Mouse (Mus musculus) skeletal muscle tissue, adult 2 months (tissue): Measurements from ENCODE around the gene Sfxn5.

Experiments
- DNase-seq: peaks from one replicate; pipeline ENCODE4 v3.0.0-alpha.2; 2012; ENCODE audit warnings: low read depth, low spot score

The Sfxn5 gene

DNA sequence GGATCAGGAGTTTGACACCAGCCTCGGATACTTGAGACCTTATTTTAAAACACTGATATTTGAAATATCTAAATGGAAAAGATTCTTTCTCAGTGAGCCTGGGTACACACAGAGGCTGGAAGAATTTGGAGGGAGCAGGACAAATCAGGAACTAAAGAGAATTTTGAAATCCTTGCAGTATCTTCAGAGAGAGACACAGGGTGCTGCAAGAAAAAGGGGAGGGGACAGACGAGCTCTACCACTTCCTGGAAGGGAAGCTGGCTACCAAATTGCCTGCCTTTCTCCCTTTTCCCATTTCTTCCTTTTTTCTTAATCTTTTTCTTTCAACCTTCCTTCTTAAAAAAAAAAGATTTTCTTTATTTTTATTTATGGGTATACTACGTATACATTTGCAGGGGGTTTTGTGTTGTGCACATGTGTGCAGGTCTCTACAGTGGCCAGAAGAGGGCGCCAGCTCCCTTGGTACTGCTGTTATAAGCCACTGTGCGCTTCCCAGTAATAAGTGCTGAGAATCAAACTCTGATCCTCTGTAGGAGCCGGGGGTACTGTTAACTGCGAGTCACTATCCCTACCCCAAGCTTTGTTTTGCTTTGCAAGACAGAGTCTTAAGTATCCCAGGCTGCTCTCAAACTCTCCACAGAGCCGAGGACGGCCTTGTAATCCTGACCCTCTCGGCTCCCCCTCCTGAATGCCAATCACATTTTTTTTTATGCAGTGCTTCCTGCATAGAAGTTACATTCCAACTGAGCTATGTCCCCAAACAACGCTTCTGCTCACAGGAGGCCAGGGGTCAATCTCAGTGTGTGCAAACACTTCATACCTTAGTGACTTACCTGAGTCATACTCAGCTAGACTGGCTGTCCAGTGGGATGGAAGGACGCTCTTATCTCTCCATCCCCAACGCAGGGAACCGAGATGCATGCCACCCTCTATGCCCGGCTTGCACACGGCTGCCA lies 42.1 kb downstream of the Sfxn5 start:
- DNase-seq: no peak

DNA sequence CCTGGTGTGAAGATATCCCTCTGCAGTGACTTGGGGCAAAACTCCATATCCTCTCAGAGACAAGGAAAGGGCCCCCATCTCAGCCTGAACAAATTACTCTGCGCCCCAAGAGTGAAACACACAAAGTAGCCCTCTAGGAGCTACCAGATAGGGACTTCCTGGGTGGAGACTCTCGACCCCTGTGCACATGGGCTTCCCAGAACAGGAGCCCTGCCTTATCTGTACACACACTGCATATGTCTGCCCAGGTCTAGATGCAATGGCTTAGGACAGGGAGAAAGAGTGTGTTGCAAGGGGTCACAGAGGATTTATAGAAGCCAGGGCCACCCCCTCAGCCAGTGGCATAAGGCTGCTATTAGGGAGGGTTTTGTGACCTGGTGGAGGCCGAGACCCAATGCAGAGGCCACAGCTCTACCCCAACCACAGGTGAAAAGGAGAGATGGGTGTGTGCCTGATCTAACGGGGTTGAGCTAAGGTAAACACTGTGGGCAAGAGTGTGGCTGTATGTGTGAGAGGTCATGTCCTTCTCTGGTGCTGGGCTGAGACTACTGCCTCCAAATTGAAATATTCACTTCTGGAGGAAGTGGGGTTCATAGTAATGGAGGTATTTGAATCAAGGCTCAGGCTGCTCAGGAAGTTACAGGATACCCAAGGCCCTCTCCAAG lies 44.9 kb downstream of the Sfxn5 start:
- no peak for DNase-seq

DNA sequence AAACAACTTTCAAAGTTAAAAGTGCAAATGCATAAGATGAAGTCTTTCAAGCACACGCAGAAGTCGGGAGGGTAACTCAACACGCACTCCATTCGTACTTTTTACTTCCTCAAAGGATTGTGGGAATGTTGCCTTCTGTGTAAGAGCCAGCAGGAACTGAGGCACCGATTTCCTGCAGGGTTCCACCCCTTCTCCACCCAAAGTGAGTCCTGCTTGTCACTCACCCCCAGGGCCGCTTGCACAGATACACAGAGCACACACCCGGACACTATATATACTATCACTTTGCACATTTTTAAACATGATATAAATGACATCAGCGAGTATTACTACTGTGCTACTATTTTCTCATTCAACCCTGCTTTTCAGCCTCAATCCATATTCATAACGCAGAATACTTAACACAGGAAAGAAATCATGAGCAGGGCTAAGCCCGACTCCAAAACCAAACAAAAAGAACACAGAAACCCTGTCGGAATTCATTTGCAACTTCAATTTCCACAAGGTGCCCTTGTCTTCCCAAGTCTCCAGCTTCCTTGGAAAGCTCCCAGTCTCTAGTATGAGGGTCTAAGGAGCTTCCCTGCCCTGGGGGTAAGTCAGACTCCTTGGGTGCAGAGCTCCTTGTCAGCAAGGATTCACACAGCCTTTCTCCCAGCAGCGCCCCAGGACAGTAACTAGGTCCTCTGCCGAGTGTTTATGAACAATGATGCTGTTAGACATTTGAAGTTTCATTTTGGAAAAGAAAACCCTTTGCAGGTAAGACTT lies 46.8 kb downstream of the Sfxn5 start:
- DNase-seq: no peak

DNA sequence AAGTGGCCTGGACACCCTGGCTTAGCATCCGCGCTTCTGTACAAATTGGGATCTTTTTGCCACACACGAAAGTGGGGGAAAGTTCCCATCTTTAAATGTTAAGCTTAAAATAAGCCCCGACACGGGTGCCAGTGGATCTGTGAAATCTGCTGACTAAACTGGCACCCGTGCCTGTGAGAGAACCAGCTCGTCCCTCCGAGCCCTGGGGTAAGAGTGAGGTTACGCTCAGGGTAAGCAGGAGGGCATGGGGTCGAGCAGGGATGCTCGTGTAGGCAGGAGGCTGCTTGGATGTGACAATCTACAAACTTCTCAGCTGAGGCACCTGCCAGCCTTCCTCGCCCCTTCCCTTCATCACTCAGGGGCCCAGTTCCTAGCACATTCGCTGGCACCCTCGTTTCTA lies 52.4 kb downstream of the Sfxn5 start:
- DNase-seq: no peak

DNA sequence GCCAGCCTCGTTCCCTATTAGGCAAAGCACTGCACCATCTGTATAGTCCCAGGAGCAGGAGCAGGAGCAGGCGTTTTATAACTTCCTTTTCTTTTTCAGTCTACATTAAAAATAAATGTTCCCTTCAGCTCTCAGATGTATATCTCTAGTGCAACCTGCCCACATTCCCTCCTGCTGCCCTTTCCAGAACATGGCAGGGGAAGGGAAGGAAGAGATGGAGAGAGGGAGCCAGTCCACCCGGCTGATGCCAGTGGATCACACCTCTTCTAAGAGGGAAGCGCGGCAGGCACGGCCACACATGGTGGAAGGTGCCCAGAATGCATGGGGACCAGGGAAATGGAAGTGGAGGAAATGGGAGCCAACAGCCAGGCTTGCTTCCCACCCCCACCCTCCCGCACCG lies 56.7 kb downstream of the Sfxn5 start:
- DNase-seq: no peak

DNA sequence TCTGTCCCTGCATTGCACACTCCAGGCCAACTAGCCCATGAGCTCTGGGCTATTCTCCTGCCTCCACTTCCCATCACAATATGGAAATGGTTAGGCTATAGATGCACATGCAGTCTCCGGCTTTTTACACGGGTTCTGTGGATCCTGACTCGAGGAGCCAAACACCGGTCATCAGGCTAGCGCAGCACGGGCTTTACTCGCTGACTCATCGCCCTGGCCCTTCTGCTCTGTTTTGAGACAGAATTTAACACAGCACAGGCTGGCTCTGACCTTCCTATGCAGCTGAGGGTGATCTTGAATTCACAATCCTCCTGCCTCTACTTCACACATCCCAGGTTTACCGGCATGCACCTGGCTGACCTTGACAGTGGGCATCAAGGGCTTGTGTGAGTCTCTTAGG lies 60.8 kb downstream of the Sfxn5 start:
- no peak for DNase-seq

DNA sequence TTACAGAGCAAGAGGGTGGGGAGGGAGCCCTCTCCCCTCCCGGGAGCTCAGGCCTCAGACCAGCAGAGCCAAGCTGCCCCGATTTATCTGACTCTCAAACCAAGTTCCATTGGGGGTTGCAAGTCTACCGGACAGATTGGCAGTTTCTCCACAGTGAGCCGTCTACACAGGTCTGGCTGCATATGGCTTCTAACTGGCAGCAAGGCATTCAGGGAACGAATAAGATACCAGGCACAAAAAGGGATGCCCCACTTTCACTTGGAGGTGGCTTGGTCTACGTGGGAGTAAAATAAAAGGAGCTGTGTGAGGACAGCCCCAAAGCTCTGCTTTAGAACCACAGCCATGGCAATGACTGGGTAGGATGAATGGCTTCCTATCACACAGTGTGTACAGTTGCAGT lies 67.2 kb downstream of the Sfxn5 start:
- no peak for DNase-seq

DNA sequence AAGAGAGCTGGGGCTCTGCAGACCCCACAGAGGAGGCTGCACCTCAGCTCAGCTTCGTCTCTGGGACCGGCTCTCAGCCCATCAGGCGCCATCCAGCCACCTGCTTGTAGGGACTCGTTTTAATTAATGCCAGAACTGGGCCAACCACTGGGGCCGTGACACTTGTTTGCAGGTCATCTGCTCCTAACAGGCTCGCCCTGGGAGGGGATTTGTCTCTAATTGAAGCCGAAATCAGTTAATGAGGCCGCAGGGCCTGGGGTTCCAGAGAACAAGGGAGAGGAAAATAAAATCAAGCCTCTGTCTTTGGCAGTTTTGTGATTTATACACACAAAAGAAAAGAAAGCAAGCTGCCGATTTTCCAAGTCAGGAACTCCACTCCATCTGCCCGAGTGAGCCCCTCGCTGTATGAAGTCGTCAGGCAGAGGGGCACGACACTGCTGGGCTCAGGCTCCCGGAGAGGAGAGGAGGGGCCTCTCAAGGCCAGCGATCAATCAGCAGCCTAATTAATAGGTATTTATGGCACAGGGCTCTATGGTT lies 68.2 kb downstream of the Sfxn5 start:
- DNase-seq: no peak

DNA sequence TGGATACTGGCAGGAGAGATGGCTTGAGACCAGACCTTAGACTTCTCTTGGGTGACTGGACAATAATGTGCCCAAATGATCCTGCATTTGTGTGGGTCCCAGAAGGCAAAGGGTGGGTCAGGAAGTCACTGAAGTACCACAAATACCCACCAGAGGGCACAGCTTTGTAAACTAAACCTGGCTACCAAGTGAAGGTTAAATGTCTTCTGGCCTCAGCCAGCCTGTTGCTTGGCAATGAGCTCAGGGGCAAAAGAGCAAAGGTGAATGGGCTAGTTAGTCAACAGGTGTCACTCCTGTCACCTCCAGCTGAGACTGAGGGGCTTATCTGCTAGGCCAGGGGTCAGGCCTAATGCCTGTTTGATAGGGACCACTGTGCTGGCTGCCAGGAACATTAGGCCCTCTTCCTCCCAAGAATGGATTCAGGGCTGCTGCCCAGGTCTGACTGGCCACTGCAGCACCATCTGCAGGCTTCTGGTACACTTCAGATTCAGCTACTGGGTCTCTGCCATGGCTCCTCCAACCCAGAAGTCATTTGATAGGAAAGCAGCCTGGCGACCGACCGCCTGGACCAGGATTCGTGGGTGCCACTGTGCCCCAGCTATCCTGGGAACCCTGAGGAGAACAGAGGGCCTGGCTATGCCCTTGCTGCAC lies 70.2 kb downstream of the Sfxn5 start:
- peak; percentile 71 for DNase-seq

DNA sequence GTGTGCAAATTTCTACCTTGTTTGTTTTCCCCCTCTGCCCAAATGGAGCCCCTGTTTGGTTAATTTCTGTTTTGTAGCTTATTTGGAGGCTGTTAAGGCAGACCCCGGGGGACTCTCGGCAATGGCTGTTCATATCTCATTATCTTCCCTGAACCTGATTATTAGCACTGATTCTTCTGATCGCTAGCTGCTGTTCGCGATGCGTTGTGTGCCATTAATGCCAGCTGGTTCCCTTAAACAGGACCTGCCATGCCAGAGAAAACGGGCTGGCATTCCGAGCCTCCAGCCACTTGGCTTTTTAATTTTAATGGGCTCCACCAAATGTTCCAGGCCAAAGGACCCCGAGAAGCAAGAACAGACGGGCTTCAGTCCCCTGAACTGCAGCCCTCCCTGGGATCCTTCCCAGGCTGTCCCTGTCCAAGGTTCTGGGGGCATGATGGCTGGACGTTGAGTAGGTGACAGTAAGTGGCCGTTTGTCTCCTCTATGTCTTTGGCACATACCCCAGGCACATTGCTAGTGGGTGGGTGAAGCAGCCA lies 74.1 kb downstream of the Sfxn5 start:
- DNase-seq: no peak

DNA sequence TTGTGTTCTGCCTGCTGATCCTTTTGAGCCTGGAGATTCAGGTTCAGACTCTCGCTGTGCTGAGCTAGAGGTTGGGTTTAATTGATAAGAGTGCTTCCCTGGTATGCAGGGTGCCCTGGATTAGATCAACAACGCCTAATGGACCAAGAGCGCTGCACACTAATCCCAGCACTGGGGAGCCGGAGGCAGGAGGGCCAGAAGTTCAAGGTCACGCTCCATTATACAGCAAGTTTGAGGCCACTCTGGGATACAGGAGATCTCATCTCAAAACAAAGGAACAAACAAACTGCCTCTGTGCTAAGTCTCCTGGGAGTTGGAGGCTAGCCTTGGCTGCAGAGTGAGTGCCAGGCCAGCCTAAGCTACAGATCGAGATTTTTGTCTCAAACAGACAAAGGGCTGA lies 77.6 kb downstream of the Sfxn5 start:
- no peak for DNase-seq

DNA sequence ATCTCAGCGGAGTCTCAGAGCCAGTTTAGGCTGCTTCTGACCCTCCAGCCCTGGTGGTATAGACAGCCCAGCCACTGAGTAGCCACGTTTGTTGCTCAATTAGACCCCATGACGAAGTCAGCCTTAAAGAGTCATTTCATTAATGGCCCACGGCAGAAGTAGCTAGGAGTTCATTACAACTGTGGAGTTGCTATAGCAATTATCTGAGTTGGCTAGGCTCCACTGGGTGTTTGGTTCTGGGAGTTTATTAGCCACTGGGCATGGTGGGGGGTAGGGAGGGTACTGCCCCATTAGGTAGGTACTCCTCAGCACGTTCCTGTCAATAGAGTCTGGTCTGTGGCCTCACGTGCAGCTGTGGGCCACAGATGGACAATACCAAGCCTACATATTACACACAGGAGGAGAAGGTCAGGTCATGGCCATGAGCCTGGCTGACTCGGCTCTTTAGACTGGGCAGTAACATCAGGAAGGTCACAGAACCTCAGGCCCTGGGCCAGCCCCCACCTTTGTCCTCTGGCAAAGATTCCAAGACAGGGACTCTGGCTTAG lies 79.2 kb downstream of the Sfxn5 start:
- DNase-seq: peak; percentile 41

DNA sequence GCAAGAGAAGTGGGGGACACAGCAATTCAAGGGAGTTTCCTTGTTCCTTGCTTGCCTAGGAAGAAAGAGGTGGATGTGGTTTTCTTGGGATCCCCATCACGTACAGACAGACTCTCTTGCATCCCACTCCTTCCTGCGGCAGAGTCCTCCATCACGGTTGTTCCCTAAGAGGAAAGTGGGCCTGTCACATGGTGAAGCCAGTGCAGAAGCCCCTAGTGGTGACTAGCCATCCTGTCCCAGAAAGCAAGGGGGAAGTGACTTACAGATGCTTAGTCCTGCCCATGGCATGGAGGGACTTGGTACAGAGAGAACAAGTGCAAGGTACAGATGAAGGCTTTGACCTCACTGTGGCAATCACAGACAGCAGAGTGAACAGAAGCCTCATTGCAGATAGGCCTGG lies 79.9 kb downstream of the Sfxn5 start:
- DNase-seq: no peak

DNA sequence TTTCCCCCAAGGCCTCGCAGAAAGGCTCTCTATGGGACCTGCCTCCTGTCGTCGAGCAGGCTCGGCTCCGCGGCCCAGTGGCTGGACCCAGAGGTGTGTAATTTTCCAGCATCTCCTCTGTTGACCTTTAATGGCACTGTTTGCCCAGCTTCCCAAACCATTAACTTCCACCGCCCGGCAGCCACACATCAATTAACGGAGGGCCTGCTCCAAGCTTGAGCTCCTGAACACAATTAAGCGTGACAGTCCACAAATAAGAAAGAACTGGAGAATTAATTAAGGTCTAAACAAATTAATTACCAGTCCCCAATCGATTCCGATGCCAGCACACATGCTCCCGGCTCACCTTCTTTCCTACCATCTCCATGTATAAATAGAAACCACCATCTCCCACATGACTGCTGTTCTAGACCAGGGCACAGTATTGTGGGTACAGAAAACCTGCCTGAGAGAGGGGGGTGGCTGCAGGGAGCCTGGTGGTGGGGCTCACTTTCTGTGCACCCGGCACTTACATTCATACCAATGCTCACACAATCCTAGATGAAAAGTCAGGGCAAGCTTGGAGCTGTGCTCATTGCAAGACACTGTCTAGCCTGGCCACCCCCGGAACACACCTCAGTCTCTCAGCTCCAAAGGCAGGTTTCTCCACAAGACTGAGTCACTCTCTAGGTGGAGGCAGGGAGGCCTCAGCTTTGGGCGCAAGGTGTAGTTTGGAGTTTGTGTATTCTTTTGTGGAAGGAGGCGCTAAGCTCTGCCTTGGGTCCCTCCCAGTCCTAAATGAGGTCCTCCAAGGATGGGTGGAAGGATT lies 80.8 kb downstream of the Sfxn5 start:
- no peak for DNase-seq

DNA sequence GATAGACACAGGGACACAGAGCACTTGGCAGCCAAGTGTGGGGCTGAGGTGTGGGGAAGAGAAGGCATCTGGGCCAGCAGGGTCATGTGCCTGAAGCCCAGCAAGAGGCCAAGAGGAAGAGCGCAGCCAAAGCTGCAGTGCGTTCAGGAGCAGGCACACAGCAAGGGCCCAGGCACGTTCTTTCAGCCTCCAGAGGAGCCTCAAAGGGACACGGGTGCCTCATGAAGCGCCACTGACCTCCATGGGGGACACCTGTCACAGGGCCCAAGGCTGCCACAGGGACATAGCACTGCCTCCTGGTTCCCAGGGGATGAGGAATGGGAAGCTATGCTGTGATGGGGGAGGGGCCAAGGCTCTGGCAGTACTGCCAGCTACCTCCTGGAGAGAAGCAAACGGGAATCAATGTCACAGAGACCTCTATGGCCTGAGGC lies 82.4 kb downstream of the Sfxn5 start:
- DNase-seq: peak; percentile 86

DNA sequence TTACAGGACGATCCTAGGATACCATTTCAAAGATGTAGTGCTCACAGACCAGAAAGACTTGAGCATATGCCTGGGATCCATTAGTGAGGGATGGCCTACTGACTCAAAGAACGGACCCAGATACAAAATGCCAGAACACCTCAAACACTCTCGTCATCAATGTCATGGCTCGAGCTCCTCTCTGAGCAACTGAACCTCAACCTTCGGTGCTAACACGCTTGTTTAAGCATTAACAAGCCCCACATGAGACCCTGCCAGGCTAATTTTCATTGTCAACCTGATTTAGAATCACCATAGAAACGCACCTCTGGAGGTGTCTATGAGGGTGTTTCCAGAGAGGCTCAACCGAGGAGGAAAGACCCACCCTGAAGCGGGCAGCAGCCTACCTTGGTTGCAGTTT lies 83.4 kb downstream of the Sfxn5 start:
- DNase-seq: no peak

DNA sequence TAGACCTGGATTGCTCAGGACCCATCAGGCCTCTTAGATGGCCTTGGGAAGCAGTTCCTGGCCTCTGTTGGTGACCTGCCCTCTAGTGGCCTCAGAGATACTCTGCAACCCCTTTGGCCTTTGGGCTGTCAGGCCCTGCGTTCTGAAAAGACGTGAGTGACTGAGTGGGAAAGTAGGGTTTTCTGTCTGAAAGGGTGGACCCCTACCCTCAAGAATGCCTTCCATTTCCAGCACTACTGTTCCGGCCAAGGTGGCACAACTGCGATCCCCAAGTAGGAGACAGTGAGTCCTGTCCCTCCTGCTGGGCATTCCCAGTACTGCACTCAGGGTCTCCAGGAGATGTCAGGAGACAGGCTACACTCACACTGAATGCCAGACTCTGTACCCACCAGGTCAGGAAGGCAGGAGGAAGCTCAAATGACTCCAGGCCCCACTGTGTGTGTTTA lies 94.2 kb downstream of the Sfxn5 start:
- DNase-seq: peak; percentile 10

DNA sequence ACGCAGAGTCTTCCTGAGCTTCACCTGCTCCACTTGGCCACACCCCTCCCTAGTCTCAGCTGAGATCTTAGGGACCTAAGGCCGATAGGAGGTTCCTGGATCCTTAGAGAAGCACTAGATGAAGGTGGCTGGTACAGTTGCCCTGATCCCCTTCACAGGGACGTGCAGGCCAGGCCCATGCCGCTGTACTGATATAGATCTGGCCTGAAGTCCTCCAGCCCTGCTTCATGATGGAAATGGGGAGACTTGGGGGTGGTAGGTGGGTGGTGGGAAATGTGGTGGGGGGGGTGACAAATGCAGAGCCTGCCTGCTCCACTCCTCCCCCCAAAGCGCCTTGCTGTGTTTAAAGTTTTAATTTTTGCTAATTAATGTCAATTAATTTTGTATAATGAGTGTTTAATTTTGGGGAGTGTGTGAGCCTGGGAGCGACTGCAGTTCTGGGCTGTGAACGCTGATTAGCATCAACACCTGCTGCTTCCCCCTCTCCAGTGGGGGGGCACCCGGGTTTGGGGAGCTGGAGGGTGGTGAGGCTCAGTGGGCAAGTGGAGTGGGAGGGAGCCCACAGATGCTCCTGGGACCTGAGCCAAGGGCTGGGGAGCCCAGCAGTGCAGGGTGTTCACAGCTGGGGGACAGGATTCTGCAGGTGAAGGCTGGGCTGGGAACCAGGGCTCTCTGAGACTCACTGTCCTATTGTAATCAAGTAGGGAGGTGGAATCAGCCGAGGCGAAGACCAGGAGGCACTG lies 95.5 kb downstream of the Sfxn5 start:
- no peak for DNase-seq

DNA sequence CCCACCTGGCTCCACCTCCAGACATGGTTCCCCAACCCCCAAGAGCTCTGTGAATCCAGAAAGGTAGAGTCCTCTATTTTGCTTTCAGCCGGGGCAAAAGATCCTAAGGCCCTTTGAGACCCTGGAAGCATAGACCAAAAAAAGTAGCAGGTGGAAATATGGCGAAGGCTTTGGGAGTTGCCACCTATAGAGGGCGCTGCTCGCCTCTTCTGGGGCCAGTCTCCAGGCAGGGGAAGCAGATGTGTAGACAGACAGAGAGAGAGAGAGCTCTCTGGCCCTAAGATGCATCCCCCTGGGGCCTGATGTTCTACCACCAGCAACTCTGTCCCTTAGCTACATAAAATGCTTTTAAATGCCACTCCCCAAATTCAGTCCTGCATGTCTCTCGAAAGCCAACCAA lies 96.2 kb downstream of the Sfxn5 start:
- DNase-seq: peak; percentile 10
